Mouse (Mus musculus): ENCODE results near the gene Nckap1l.

DNA sequence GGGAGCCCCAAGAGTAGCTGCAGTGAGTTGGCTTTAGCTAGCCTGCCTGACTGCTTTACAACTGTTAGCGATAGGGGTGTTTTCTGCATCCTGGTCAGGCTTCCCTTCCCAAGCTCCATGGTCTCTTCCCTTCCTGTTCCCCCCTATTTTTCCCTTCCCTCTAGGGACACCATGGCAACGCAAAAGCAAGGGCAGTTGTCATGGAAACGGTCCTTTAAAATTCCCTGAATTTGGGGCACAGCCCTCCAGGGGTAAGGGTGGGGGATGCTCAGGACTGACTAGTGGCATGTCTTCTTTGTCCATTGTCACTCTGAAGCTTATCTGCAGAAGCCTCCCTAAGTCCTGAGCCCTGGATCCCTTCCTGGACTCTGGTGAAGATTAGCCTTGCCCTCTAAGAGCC lies 69.6 kb downstream of the Nckap1l start:
- no peak for TF ChIP-seq CTCF (IDR thresholded peaks at IDR 0.05)
- no peak for TF ChIP-seq EP300 (IDR thresholded peaks at IDR 0.05)
